Mouse (Mus musculus): Measurements from ENCODE around the gene Rps6ka6. TPM values are rescaled to one million over a fixed set of nuclear protein-coding genes. Genes with fewer than 3 reads are reported as not detected.

The Rps6ka6 gene
- 37.0 and 41.7 TPM in 2 replicates for polyA plus RNA-seq (2015; fragmentation: Nextera tagmentation; extraction: Ambion mirVana)

GRCm38 (mm10) chrX:111537859-111538258 is at the start of gene Rps6ka6:
TSS of gene Rps6ka6 (minus strand) at chrX:111537959.
- Histone ChIP-seq H3K27me3 (replicated peaks) (no peaks in the 10 kb centered on the region), H3K4me2 (no peak within 1 kb of the TSS), H3K36me3 (replicated peaks) (no peaks in the 10 kb centered on the region), H3K27ac (no peak within 1 kb of the TSS), H3K4me1 (no peaks in the 10 kb centered on the region), H3K9ac (no peak within 1 kb of the TSS), H3K9me3 (no peaks in the 10 kb centered on the region), H3K4me3 (no peak within 1 kb of the TSS)
- WGBS: 76% methylated on average over 10 of the region's 10 CpGs
- ATAC-seq (replicated peaks): no peak

GRCm38 (mm10) chrX:111577044-111577443 is 39.3 kb upstream of the Rps6ka6 start:
- Histone ChIP-seq H3K4me1 (no peaks in the 10 kb centered on the region), H3K4me3 (no peak overlapping the region), H3K27ac (no peak overlapping the region), H3K9ac (no peak overlapping the region), H3K4me2 (no peak overlapping the region), H3K27me3 (replicated peaks) (no peaks in the 10 kb centered on the region), H3K36me3 (replicated peaks) (no peaks in the 10 kb centered on the region), H3K9me3 (no peaks in the 10 kb centered on the region)
- ATAC-seq (replicated peaks): no peak
- WGBS: 84% methylated on average over 2 of the region's 2 CpGs

DNA sequence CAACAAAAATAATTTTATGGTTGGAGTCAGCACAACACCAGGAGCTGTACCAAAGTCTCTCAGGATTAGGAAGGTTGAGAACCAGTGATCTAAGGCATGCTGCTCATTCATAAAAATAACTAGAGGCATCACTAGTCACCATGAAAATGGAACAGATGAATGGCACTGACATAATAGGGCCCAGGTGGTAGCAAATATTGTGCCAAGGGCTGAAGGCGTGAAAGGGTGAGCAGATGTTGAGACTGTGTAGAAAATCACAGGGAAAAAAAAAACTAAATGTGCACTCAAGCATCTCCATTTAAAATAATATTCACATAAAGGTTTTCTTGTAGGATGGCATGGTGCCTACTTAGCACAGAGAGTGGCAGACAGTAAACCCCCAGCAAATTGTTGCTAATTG is 19.6 kb downstream of the Rps6ka6 start:
- Histone ChIP-seq H3K27me3 (replicated peaks) (no peaks in the 10 kb centered on the region), H3K9me3 (no peaks in the 10 kb centered on the region), H3K36me3 (replicated peaks) (no peaks in the 10 kb centered on the region), H3K27ac (no peak overlapping the region), H3K4me2 (no peak overlapping the region), H3K4me3 (no peak overlapping the region), H3K9ac (no peak overlapping the region), H3K4me1 (no peaks in the 10 kb centered on the region)
- WGBS: 79% methylated on average over 1 of the region's 1 CpGs
- no peak for ATAC-seq (replicated peaks)

- Histone ChIP-seq H3K4me3 (peak overlapping the region; percentile 56), H3K9ac (peak overlapping the region; percentile 55), H3K4me2 (peak overlapping the region; percentile 50), H3K9me3 (no peaks in the 10 kb centered on the region), H3K27ac (peak overlapping the region; percentile 87), H3K36me3 (replicated peaks) (no peaks in the 10 kb centered on the region), H3K4me1 (no peaks in the 10 kb centered on the region), H3K27me3 (replicated peaks) (no peaks in the 10 kb centered on the region)
- 24% methylated on average over 12 of the region's 12 CpGs for WGBS
- ATAC-seq (replicated peaks): peak; percentile 57
These were observed 74.1 kb downstream of the Rps6ka6 start for GRCm38 (mm10) chrX:111463565-111464093.

GRCm38 (mm10) chrX:111462833-111463564 is 74.8 kb downstream of the Rps6ka6 start:
- Histone ChIP-seq H3K27ac (peak overlapping the region; percentile 87), H3K9ac (peak overlapping the region; percentile 67), H3K27me3 (replicated peaks) (no peaks in the 10 kb centered on the region), H3K4me1 (no peaks in the 10 kb centered on the region), H3K9me3 (no peaks in the 10 kb centered on the region), H3K4me2 (peak overlapping the region; percentile 55), H3K4me3 (peak overlapping the region; percentile 56), H3K36me3 (replicated peaks) (no peaks in the 10 kb centered on the region)
- peak; percentile 97 for ATAC-seq (replicated peaks)
- 21% methylated on average over 33 of the region's 72 CpGs for WGBS

DNA sequence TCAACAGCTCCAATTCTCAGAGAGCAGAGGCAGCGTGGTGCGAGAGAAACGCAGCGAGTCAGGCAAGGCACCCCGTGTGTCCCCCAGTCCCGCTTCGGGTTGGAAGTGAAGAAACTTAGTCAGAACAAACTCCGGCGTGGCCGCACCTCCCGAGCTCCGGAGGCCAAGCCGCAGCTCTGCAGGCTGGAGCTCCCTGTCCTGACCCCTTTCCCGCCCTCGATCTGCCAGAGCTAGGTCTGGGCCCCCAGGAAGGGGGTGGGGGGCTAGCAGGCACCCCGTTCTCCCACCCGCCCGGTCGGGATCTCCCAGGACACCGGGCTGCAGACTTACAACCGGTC is 75.3 kb downstream of the Rps6ka6 start:
- ATAC-seq (replicated peaks): no peak; the same call in 1 of the 2 replicates
- 25% methylated on average over 21 of the region's 21 CpGs for WGBS
- H3K27me3 ChIP-seq (replicated peaks): no peaks in the 10 kb centered on the region

GRCm38 (mm10) chrX:111462092-111462491 is 75.7 kb downstream of the Rps6ka6 start:
- H3K36me3 ChIP-seq (replicated peaks): no peaks in the 10 kb centered on the region
- no peaks in the 10 kb centered on the region for H3K9me3 ChIP-seq
- ATAC-seq (replicated peaks): no peak
- 24% methylated on average over 8 of the region's 8 CpGs for WGBS
- H3K27me3 ChIP-seq (replicated peaks): no peaks in the 10 kb centered on the region
- peak overlapping the region; percentile 56 for H3K4me3 ChIP-seq
- peak overlapping the region; percentile 55 for H3K4me2 ChIP-seq
- no peaks in the 10 kb centered on the region for H3K4me1 ChIP-seq
- H3K9ac ChIP-seq: peak overlapping the region; percentile 67; the same call in 1 of the 2 replicates
- peak overlapping the region; percentile 87 for H3K27ac ChIP-seq

More for the DNA sequence above, 75.3 kb downstream of the Rps6ka6 start:
- no peaks in the 10 kb centered on the region for H3K9me3 ChIP-seq
- peak overlapping the region; percentile 87 for H3K27ac ChIP-seq
- H3K9ac ChIP-seq: peak overlapping the region; percentile 67
- H3K4me1 ChIP-seq: no peaks in the 10 kb centered on the region
- H3K36me3 ChIP-seq (replicated peaks): no peaks in the 10 kb centered on the region
- peak overlapping the region; percentile 55 for H3K4me2 ChIP-seq
- H3K4me3 ChIP-seq: peak overlapping the region; percentile 56

DNA sequence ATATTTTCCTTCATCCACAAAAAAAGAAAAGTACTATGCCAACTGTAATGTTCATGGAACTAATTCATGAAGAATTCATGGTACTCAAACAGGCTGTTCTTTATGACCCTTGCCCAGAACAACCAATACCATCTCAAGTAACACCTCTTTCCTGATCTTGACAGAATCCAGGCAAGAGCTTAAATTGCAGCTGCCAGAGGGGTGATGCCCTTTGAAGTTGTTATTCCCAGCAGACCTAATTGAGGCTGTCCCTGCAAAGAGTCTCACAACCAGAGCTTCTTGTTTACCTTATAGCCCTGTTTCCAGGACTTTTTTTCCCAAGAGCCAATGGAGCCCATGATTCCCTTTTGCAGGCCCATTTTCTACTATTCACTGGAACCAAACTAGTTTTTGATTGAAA is 77.6 kb downstream of the Rps6ka6 start:
- H3K36me3 ChIP-seq (replicated peaks): no peaks in the 10 kb centered on the region
- H3K4me2 ChIP-seq: no peak overlapping the region; the same call in 1 of the 2 replicates
- H3K27me3 ChIP-seq (replicated peaks): no peaks in the 10 kb centered on the region
- ATAC-seq (replicated peaks): no peak
- no peak overlapping the region for H3K27ac ChIP-seq
- H3K4me3 ChIP-seq: no peak overlapping the region
- no peaks in the 10 kb centered on the region for H3K9me3 ChIP-seq
- H3K4me1 ChIP-seq: no peaks in the 10 kb centered on the region
- no peak overlapping the region for H3K9ac ChIP-seq

- Histone ChIP-seq H3K4me3 (no peak overlapping the region), H3K36me3 (replicated peaks) (no peaks in the 10 kb centered on the region), H3K9me3 (no peaks in the 10 kb centered on the region), H3K27me3 (replicated peaks) (no peaks in the 10 kb centered on the region), H3K9ac (no peak overlapping the region), H3K27ac (no peak overlapping the region), H3K4me2 (no peak overlapping the region), H3K4me1 (no peaks in the 10 kb centered on the region)
- no peak for ATAC-seq (replicated peaks)
These were observed 101.2 kb downstream of the Rps6ka6 start for GRCm38 (mm10) chrX:111436571-111436970.

- ATAC-seq (replicated peaks): no peak
- 87% methylated on average over 4 of the region's 4 CpGs for WGBS
- Histone ChIP-seq H3K27me3 (replicated peaks) (no peaks in the 10 kb centered on the region), H3K4me3 (no peak overlapping the region), H3K9ac (no peak overlapping the region), H3K36me3 (replicated peaks) (no peaks in the 10 kb centered on the region), H3K9me3 (no peaks in the 10 kb centered on the region), H3K27ac (no peak overlapping the region), H3K4me1 (no peaks in the 10 kb centered on the region), H3K4me2 (no peak overlapping the region)
These were observed 123.0 kb downstream of the Rps6ka6 start for GRCm38 (mm10) chrX:111414775-111415174.

DNA sequence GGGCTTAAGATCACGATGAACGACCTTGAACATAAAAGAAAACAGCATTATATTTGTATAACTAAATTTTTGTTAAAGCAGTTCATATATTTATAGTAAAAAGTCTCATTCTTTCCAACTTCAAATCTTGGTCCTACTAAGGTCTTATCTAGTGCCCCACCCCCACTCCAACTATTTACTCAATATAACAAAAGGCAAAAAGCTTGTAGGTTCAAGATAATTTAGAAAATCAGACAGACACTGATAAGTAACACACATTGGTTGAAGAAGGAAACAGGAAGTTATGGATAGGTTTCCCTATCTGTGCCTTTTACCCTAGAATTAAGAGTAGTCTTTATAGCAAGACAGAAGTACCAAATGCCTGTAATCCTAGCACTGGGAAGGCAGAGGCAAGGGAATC is 132.9 kb downstream of the Rps6ka6 start:
- H3K4me1 ChIP-seq: no peaks in the 10 kb centered on the region
- H3K9ac ChIP-seq: no peak overlapping the region
- H3K36me3 ChIP-seq (replicated peaks): no peaks in the 10 kb centered on the region
- no peak overlapping the region for H3K27ac ChIP-seq
- H3K4me2 ChIP-seq: no peak overlapping the region
- 91% methylated on average over 2 of the region's 2 CpGs for WGBS
- no peaks in the 10 kb centered on the region for H3K27me3 ChIP-seq (replicated peaks)
- H3K4me3 ChIP-seq: no peak overlapping the region
- ATAC-seq (replicated peaks): no peak
- no peaks in the 10 kb centered on the region for H3K9me3 ChIP-seq

- H3K9ac ChIP-seq: no peak overlapping the region
- no peak overlapping the region for H3K4me2 ChIP-seq
- H3K9me3 ChIP-seq: no peaks in the 10 kb centered on the region
- WGBS: 81% methylated on average over 5 of the region's 5 CpGs
- no peaks in the 10 kb centered on the region for H3K4me1 ChIP-seq
- no peak overlapping the region for H3K27ac ChIP-seq
- H3K4me3 ChIP-seq: no peak overlapping the region
- no peaks in the 10 kb centered on the region for H3K36me3 ChIP-seq (replicated peaks)
- no peaks in the 10 kb centered on the region for H3K27me3 ChIP-seq (replicated peaks)
- no peak for ATAC-seq (replicated peaks)
These were observed 160.7 kb downstream of the Rps6ka6 start for GRCm38 (mm10) chrX:111377020-111377419.

- Histone ChIP-seq H3K9ac (no peak overlapping the region), H3K9me3 (no peaks in the 10 kb centered on the region), H3K4me3 (no peak overlapping the region), H3K27ac (no peak overlapping the region), H3K4me2 (no peak overlapping the region), H3K36me3 (replicated peaks) (no peaks in the 10 kb centered on the region), H3K27me3 (replicated peaks) (no peaks in the 10 kb centered on the region), H3K4me1 (no peaks in the 10 kb centered on the region)
- WGBS: 63% methylated on average over 1 of the region's 1 CpGs
- ATAC-seq (replicated peaks): no peak
These were observed 163.6 kb downstream of the Rps6ka6 start for GRCm38 (mm10) chrX:111374177-111374576.
